Mouse (Mus musculus) cerebellum, adult 9-10 months (tissue): ENCODE results near the gene Adcy9.

Source experiments
- DNase-seq: peaks from one replicate; pipeline ENCODE4 v3.0.0; 2022

Adcy9 gene

GRCm38 (mm10) chr16:4420298-4421054 is at the start of gene Adcy9:
Gene Adcy9, minus strand, starts transcription at chr16:4420498.
- peak; percentile 88 for DNase-seq

DNA sequence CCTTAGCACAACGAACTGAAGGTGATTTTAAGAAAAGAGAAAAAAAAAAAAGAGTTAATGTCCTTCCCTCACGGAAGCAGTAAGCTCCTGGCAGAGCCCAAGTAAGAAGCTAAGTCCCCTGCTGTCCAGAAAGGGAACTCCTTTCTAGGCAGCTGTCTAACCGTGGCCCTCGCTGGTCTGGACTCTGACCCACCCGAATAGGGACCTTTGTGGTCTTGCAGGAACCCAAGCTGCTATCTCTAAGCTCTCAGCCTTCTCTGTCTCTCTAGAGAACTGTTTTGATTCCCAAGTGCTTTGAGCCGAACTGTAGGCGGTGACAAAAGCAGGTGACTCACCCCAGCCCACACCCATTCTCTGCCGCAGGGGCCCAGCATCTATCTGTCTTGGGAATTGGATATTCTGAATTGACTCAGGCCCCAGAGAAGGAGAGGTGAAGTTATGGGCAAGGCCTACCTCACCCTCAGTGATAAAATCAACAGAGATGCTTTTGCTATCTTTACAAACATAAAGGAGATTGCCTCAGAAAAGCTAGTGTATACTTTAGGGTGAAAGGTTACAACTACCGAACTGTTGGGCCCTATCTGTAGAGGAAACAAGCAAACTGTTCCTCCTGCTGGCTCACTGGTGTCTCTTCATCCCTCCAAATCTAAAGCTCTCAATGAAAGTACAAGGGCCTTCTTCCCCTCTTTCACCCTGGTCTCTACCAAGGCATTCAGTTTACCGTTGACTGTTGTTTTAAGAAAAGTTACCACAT is 49.5 kb upstream of the Adcy9 start:
- no peak for DNase-seq

DNA sequence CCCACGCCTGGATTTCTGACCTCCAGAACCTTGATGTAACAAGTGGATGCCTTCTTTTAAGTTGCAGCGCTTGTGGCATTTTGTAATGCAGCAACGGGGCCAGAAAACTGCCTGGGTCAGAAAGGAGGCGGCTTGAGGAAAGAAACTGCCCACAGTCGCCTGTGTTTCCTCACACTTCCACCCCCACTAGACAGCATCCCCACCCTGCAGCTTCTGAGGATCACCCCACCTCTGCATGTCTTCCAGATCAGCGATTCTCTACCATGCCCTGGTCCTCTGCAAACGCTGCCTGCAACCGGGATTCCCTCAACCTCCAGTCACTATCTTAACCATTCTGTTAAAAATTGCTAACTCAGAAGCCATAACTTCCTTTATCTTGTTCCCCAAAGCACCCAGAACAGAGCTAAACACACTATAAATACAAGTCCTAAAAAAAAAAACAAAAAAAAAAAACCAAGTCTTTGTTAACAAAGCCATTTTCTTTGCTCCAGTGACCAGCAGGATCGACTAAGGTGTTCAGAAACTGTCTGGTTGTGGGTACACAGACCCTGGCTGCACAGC is 44.3 kb upstream of the Adcy9 start:
- DNase-seq: no peak

- no peak for DNase-seq
Observed at GRCm38 (mm10) chr16:4457927-4458326, 37.6 kb upstream of the Adcy9 start.

- no peak for DNase-seq
Observed at GRCm38 (mm10) chr16:4456391-4456790, 36.1 kb upstream of the Adcy9 start.

GRCm38 (mm10) chr16:4455693-4456092 is 35.4 kb upstream of the Adcy9 start:
- DNase-seq: no peak

- DNase-seq: no peak
Observed at GRCm38 (mm10) chr16:4454563-4454962, 34.3 kb upstream of the Adcy9 start.

GRCm38 (mm10) chr16:4449418-4449817 is 29.1 kb upstream of the Adcy9 start:
- no peak for DNase-seq

- no peak for DNase-seq
Observed at GRCm38 (mm10) chr16:4448235-4448634, 27.9 kb upstream of the Adcy9 start.

- DNase-seq: no peak
Observed at GRCm38 (mm10) chr16:4446395-4446794, 26.1 kb upstream of the Adcy9 start.

DNA sequence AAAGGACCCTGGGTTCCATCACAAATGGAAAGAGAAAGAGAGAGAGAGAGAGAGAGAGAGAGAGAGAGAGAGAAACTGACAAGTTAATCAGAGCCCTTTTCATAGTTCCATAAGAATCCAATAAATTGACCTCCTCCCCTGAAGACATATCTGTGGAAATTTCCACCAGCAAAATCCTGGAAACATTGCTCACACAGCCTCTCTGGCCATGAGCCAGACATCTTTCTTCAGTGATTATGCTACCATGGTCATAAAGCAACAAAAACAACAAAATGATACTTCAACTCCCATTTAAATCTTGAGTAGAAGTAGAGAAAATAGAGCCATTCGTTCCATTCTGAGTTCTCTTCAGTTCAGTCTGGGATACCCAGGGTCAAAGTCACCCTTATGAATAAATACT is 24.1 kb upstream of the Adcy9 start:
- no peak for DNase-seq

- DNase-seq: no peak
Observed at GRCm38 (mm10) chr16:4439302-4440066, 19.2 kb upstream of the Adcy9 start.

- no peak for DNase-seq
Observed at GRCm38 (mm10) chr16:4436738-4437137, 16.4 kb upstream of the Adcy9 start.

DNA sequence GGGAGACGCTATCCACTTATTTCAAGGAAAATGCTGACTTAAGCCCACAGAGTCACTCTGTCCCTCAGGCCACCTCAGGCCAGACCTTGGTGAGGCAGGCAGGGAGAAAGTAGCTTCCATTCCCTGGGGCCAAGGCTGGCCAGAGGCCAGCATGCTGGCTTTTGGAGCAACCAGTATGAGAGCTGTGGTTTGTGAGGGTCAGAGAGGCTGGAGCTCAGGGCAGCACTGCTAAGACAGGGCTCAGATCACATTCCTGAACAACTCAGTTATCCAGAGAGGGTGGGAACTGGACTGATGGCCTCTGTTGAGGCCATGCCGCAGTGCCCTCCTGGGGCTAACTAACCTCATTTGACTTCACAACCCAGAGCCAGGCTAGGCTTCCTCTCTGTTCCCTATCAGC is 15.1 kb upstream of the Adcy9 start:
- DNase-seq: no peak

- DNase-seq: no peak
Observed at GRCm38 (mm10) chr16:4431841-4432240, 11.5 kb upstream of the Adcy9 start.

GRCm38 (mm10) chr16:4431013-4431412 is 10.7 kb upstream of the Adcy9 start:
- DNase-seq: no peak

DNA sequence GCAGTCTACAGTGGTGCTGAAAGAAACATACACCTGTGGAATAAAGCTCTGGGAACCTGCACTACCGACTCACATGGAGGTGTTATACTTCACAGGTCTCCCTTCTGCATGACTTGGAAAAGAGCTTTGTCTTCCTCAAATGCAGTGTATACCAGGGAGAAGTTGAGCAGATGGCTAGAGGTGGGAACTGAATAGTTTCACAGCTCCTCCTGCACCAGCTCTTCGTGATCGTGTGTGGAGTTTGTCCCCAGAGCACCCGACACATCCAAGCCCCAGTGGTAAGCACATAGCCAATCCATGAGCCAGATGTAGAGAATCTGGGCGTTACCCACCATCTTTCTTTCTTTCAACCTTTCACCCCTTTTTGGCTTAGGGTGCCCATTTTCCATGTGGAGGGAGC is 9.9 kb upstream of the Adcy9 start:
- no peak for DNase-seq

GRCm38 (mm10) chr16:4425658-4426234 is 5.4 kb upstream of the Adcy9 start:
- no peak for DNase-seq

DNA sequence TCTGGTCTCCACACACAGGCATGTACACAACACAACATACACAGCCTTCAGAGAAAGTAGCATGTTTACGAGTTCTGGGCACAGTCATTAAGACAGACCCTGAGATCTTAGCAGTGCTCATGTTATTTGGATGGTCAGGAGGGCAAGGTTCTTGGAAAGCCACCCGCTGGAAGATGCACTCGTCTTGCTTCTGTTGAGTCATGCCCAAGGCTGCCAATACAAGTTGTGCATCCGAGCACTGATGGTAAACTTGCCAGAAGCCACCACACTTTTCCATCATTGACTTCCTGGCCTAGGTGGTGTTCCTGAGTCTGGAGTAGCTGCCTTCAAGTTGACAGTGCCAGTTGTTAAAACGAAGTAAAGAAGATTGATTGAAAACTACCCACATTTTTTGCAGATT is 3.3 kb upstream of the Adcy9 start:
- DNase-seq: peak; percentile 17

DNA sequence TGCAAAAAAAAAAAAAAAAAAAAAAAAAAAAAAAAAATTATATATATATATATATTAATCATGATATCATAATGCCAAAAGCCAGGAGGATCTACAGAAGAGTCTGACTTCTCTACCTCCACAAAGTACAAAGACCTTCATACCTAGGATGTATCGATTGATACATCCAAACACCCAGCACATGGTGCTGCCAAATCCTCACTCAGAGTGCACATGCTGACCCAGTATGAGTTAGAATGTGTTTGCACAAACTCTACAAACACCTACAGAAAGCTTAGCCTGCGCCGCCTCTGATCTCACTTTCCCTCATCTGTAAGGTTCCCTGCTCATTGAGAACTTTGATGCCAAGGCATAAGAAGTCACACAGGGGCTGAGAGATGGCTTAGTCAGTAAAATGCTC is 2.7 kb upstream of the Adcy9 start:
- peak; percentile 6 for DNase-seq

DNA sequence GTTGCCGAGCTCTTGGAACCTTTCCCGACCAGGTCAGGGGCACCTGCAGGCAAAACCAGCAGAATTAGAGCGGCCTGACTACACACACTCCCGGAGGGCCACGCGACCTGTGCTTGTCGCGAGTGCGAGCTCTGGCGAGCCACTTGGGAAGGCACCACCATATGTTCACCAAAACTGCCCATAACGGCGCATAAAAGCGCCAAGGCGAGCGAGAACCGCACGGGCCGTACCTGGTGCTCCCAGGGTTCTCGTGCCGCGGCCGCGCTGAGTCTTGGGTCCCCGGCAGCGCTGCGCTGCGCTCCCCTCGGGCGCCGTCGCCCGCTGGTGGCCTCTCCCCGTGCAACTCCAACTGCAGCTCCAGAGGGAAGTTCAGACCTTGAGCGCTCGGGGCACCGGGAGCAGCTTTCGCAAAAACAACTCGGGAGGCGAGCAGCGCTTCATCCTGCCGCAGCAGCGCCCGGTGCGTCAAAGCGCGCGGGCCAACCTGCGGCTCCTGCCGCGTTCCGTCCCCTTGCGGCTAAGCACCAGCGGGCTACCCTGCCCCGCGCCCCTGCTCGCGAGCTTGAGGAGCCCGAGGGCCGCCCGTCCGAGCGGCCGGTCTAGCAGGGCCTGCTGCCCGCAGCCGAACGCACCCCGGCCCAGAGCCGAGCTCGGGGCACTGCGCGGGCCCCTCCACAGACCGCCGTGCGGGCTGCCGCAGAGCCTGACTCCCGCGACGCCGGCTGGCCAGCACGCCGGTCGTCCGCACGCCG is 576 bp downstream of the Adcy9 start:
- DNase-seq: peak; percentile 73
